Mouse (Mus musculus) brain, embryonic 14.5 days (tissue): ENCODE results near the gene Gm884.

Source experiments
- CTCF ChIP-seq: fragments of 200-500 bp; IDR thresholded peaks from 2 replicates; pipeline ENCODE4 v1.5.1; 2012; ENCODE audit warnings: inconsistent platforms, mild to moderate bottlenecking, moderate library complexity, borderline replicate concordance; ENCODE audit not compliant: insufficient read depth, insufficient read length; ENCODE audit errors: extremely low read depth
- POLR2A ChIP-seq: fragments of 200-500 bp; IDR thresholded peaks from 2 replicates; pipeline ENCODE4 v1.6.1; 2012; ENCODE audit warnings: mild to moderate bottlenecking, inconsistent platforms, borderline replicate concordance; ENCODE audit not compliant: poor library complexity, insufficient read depth, insufficient read length, severe bottlenecking; ENCODE audit errors: extremely low read depth

DNA sequence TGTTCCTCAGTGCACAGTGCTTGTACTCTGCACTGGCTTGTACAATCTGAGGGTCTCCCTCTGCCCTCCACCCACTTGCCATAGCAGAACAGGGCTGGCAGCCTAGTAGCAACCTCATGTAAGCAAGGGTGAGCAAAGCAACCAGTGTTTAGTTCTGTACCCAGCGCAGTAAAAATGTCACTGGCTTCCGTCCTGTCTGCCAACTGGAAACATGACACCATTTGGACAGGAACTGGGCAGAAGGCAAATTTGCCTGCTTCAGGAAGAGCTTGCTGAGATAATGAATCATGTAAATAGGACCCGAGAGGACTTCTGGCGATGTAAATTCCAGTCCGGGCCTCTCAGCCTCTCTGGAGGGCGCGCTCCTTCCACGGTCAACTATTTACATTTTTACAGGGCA is 24.8 kb upstream of the Gm884 start:
- TF ChIP-seq CTCF (no peak), POLR2A (no peak)
